In genomic region chr13:104590097-104590607, GRCm38 (mm10) we compare ENCODE assay signal across 9 mouse cellular contexts.
DNase-seq lines count a peak whose midpoint lies in the region; ATAC-seq and TF ChIP-seq lines count a peak whose summit lies in the region.
"Had no signal": no experiment of that assay in that cellular context is flagged by ENCODE, and none has a peak within 500 bp of the region (broad histone marks: within the 10 kb centered on the region; RNA-seq: fewer than 3 reads in every experiment).

No protein-coding gene starts in this region.

- no peak for TF ChIP-seq POLR2A in cerebellum, adult 2 months (IDR thresholded peaks at IDR 0.05; ENCODE audit: borderline replicate concordance, insufficient read depth, low read length)

- TF ChIP-seq CTCF in cerebellum, adult 2 months (IDR thresholded peaks at IDR 0.05; ENCODE audit: borderline replicate concordance, insufficient read depth, low read depth, low read length): no peak

- ATAC-seq in kidney, embryonic 16.5 days (ENCODE audit: low FRiP score, low TSS enrichment): peak; percentile 70
- ATAC-seq in CD4-positive, CD25-positive, alpha-beta regulatory T cell, adult 4 months: peak; percentile 62
- peak; percentile 41 for ATAC-seq in inflammation-experienced regulatory T-cells, adult 6 months
- ATAC-seq in neural tube, embryonic 14.5 days (ENCODE audit: low read depth): peak; percentile 28; the same call in 1 of the 2 replicates

- WGBS in kidney, embryonic 16.5 days: 47% methylated on average over 11 of the region's 11 CpGs
- 16% methylated on average over 11 of the region's 11 CpGs for WGBS in cerebellum, adult 2 months
- WGBS in neural tube, embryonic 14.5 days: 49% methylated on average over 11 of the region's 11 CpGs

- no peak for DNase-seq in kidney, adult 11 months
- DNase-seq in cerebellum, adult 2 months: peak; percentile 9 to 17
- DNase-seq in adrenal gland, adult 18-20 months (ENCODE audit: low spot score in 2 of 2): no peak
- DNase-seq in ovary, postnatal 14 days (ENCODE audit: low spot score): no peak

- peaks cover 7% of the 10 kb centered on the region; the same call in 1 of the 2 replicates for H3K4me1 ChIP-seq in kidney, embryonic 16.5 days (ENCODE audit: insufficient read depth, low read length)
- H3K4me1 ChIP-seq in cerebellum, adult 2 months (ENCODE audit: control insufficient read depth, insufficient read depth, low read length): 0 out of 2 replicates have a peak, but pooled peaks cover 6% of the 10 kb centered on the region
- no peaks in the 10 kb centered on the region; the same call in 1 of the 2 replicates for H3K4me1 ChIP-seq in neural tube, embryonic 14.5 days (ENCODE audit: control insufficient read depth, insufficient read depth, low read length)

- H3K9me3 ChIP-seq in kidney, embryonic 16.5 days (ENCODE audit: low read length): no peaks in the 10 kb centered on the region
- H3K9me3 ChIP-seq in neural tube, embryonic 14.5 days (ENCODE audit: control insufficient read depth, low read length): no peaks in the 10 kb centered on the region

- no peak overlapping the region for H3K4me2 ChIP-seq in kidney, embryonic 16.5 days (replicated peaks; ENCODE audit: low read depth, low read length)
- H3K4me2 ChIP-seq in neural tube, embryonic 14.5 days (ENCODE audit: low read depth, low read length): no peak overlapping the region

- no peak overlapping the region for H3K9ac ChIP-seq in kidney, embryonic 16.5 days (replicated peaks; ENCODE audit: low read length)
- H3K9ac ChIP-seq in neural tube, embryonic 14.5 days (replicated peaks; ENCODE audit: low read depth, low read length): no peak overlapping the region

- H3K27ac ChIP-seq in kidney, embryonic 16.5 days (ENCODE audit: low read length): no peak overlapping the region
- H3K27ac ChIP-seq in cerebellum, adult 2 months (ENCODE audit: insufficient read depth, low read length): no peak overlapping the region
- H3K27ac ChIP-seq in neural tube, embryonic 14.5 days (ENCODE audit: low read depth, low read length): no peak overlapping the region
- H3K27ac ChIP-seq: macrophage had no signal

- H3K27me3 ChIP-seq in kidney, embryonic 16.5 days (ENCODE audit: insufficient read depth, low read length): no peaks in the 10 kb centered on the region
- H3K27me3 ChIP-seq in cerebellum, adult 2 months (ENCODE audit: control insufficient read depth, insufficient read depth, low read length): no peaks in the 10 kb centered on the region
- H3K27me3 ChIP-seq in neural tube, embryonic 14.5 days (ENCODE audit: control insufficient read depth, insufficient read depth, low read length): no peaks in the 10 kb centered on the region

- no peak overlapping the region for H3K4me3 ChIP-seq in kidney, embryonic 16.5 days (ENCODE audit: low read length)
- no peak overlapping the region for H3K4me3 ChIP-seq in cerebellum, adult 2 months (replicated peaks; ENCODE audit: insufficient read depth, low read depth, low read length)
- H3K4me3 ChIP-seq in neural tube, embryonic 14.5 days (ENCODE audit: low read depth, low read length): no peak overlapping the region

- H3K36me3 ChIP-seq in kidney, embryonic 16.5 days (ENCODE audit: insufficient read depth, low read length): no peaks in the 10 kb centered on the region
- no peaks in the 10 kb centered on the region for H3K36me3 ChIP-seq in neural tube, embryonic 14.5 days (ENCODE audit: control insufficient read depth, insufficient read depth, low read length)

Comparison
In these comparisons a context has a peak if more than half of its experiments do, and no peak if none do; other contexts are left out.
1. DNase-seq: peak in cerebellum, adult 2 months (2 of 2); none in kidney, adult 11 months (single experiment), adrenal gland, adult 18-20 months (0 of 2) and ovary, postnatal 14 days (single experiment).
2. Peak in every context shown above with its lines, with median percentiles within 50 percentile points of each other: ATAC-seq.